Mouse (Mus musculus) intestine, embryonic 16.5 days (tissue): ENCODE data around the gene Oxa1l. TPM values are rescaled to one million over a fixed set of nuclear protein-coding genes. Genes with fewer than 3 reads are reported as not detected.

Source experiments
- ATAC-seq: fragments of 200-750 bp; cut with Nextera tagmentation; 2 replicates; pipeline ENCODE4 v1.8.0; 2017; ENCODE audit warnings: moderate TSS enrichment, moderate library complexity
- H3K27ac ChIP-seq: fragments of 300-500 bp; sonication (generic); 2 replicates; pipeline ENCODE4 v1.5.1; 2014; ENCODE audit warnings: mild to moderate bottlenecking, low read length
- H3K27me3 ChIP-seq: fragments of 300-500 bp; sonication (generic); replicated peaks from 2 replicates; pipeline ENCODE4 v1.6.1; 2014; ENCODE audit warnings: low read length, control low read depth, mixed read lengths; ENCODE audit not compliant: control insufficient read depth, insufficient read depth
- H3K36me3 ChIP-seq: fragments of 300-500 bp; sonication (generic); 2 replicates; pipeline ENCODE4 v1.6.1; 2014; ENCODE audit warnings: low read length, control low read depth; ENCODE audit not compliant: control insufficient read depth, insufficient read depth
- H3K4me1 ChIP-seq: fragments of 300-500 bp; sonication (generic); 2 replicates; pipeline ENCODE4 v1.6.1; 2014; ENCODE audit warnings: low read length, control low read depth, mixed read lengths; ENCODE audit not compliant: control insufficient read depth, insufficient read depth
- H3K4me2 ChIP-seq: fragments of 300-500 bp; sonication (generic); 2 replicates; pipeline ENCODE4 v1.6.1; 2014; ENCODE audit warnings: low read depth, low read length, control low read depth
- H3K4me3 ChIP-seq: fragments of 300-500 bp; sonication (generic); 2 replicates; pipeline ENCODE4 v1.5.1; 2014; ENCODE audit warnings: mild to moderate bottlenecking, low read length
- H3K9ac ChIP-seq: fragments of 300-500 bp; sonication (generic); 2 replicates; pipeline ENCODE4 v1.6.1; 2014; ENCODE audit warnings: low read depth, low read length
- H3K9me3 ChIP-seq: fragments of 300-500 bp; sonication (generic); 2 replicates; pipeline ENCODE4 v1.6.1; 2016; ENCODE audit warnings: low read length, control low read depth; ENCODE audit not compliant: control insufficient read depth
- WGBS: fragments of 180-500 bp; shearing (Covaris S2); extraction: QIAGEN DNeasy Blood & Tissue Kit; methylation state at CpG from one replicate; pipeline ENCODE4 v1.1.7; 2014; 5-methylcytosine and 5-hydroxymethylcytosine counted together
- polyA plus RNA-seq: library from polyadenylated mRNA; unstranded; fragments of >200 nt; fragmentation: Nextera tagmentation; extraction: Ambion mirVana; gene quantifications from 2 replicates; pipeline ENCODE4 v1.2.1, GENCODE M21; 2015

Oxa1l gene
- polyA plus RNA-seq, 1 experiment from 2014 or later = 48.6 TPM

- H3K27ac ChIP-seq = 0 out of 2 replicates have a peak overlapping the region, but pooled peaks have one; percentile 11
- no peaks in the 10 kb centered on the region for H3K27me3 ChIP-seq
- H3K4me2 ChIP-seq = 0 out of 2 replicates have a peak overlapping the region, but pooled peaks have one; percentile 26
- H3K4me3 ChIP-seq = no peak overlapping the region
- H3K9ac ChIP-seq = no peak overlapping the region
- peaks cover 27% of the 10 kb centered on the region for H3K4me1 ChIP-seq
- no peaks in the 10 kb centered on the region for H3K36me3 ChIP-seq
- no peak for ATAC-seq
- WGBS = 46% methylated on average over 2 of the region's 2 CpGs
- no peaks in the 10 kb centered on the region for H3K9me3 ChIP-seq
Measured at GRCm38 (mm10) chr14:54412629-54413170, 52.1 kb downstream of the Oxa1l start.

DNA sequence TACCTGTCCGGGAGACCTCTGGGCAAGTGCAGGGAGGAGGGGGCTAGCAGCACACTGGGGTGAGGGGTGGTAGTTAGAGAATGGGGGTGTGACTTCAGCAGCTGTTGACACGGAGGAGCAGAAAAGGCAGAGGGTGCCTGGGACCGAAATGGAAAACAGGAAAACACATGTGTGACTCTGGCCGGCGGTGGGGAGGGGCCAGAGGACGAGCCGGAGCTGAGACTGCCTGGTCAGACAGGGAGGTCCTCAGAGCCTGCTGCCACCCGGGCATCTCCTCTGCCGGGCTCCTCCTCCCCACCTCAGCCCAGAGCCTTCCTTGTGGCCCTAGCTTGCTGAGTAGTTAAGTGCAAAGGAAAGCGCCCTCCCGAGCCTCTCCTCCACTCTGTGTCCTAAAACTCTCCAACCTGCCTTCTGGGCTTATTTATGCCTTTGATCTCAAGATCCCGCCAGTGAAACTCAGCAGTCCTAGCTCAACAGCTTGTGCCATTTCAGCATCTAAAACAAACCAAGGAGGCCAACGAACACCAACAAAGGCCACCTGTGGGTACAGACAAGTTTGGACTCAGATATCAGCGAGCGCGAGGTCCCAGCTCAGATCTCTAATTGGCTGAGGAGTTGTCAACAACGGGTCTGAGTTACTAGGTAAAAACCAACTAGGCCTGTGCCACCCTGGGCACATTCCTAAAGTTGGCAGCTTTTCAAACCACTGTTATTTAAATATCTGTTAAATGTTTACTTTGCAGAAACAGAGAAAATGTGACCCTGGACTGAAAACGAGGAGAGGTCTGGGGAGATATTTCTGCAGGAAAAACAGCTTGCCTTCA lies 53.5 kb downstream of the Oxa1l start:
- ATAC-seq = no peak
- 14% methylated on average over 18 of the region's 18 CpGs for WGBS
- peaks cover 27% of the 10 kb centered on the region for H3K4me1 ChIP-seq
- H3K27ac ChIP-seq = peak overlapping the region; percentile 67
- H3K4me2 ChIP-seq = peak overlapping the region; percentile 49
- no peaks in the 10 kb centered on the region for H3K36me3 ChIP-seq
- no peaks in the 10 kb centered on the region for H3K27me3 ChIP-seq
- peak overlapping the region; percentile 53 for H3K9ac ChIP-seq
- peak overlapping the region; percentile 35 for H3K4me3 ChIP-seq
- no peaks in the 10 kb centered on the region for H3K9me3 ChIP-seq

DNA sequence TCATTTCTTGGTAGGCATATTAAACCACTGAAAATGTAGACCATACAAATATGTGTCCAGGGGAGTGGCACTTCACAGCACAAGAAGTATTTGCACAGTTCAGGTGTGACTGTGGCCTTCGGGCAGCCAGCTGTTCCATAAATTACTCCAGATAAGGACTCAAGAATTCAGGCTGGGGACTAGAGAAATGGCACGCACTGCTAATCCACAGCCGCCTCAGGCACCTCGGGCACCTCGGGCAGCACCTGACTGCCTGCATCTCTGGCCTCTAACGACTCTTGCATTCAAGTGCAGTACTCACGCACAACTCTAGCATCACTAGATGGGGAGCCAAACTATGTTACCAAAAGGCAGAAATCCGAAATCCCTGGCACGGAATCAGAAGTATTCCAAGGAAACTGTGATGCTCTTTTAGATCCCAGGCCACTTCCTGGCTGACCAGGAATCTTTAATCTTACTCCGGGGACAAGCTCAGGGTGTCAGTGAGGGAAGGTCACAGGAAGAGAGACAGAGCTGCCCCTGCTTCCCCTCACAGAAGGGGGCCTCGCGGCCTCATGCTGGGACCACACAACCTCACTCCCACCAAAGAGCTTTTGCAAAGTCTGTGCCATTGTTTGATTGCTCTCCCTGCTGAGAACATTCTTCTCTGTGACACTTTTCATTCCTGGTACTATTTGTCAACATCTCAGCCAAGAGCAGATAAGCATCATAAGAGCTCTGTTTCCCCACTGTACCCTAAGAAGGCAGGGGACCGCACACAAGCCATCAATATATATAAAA lies 54.8 kb downstream of the Oxa1l start:
- peaks cover 22% of the 10 kb centered on the region for H3K4me1 ChIP-seq
- peak; percentile 29 for ATAC-seq
- 28% methylated on average over 13 of the region's 13 CpGs for WGBS
- no peak overlapping the region for H3K4me3 ChIP-seq
- H3K4me2 ChIP-seq = no peak overlapping the region
- H3K9me3 ChIP-seq = no peaks in the 10 kb centered on the region
- H3K27ac ChIP-seq = no peak overlapping the region
- H3K36me3 ChIP-seq = no peaks in the 10 kb centered on the region
- H3K9ac ChIP-seq = no peak overlapping the region
- H3K27me3 ChIP-seq = no peaks in the 10 kb centered on the region

DNA sequence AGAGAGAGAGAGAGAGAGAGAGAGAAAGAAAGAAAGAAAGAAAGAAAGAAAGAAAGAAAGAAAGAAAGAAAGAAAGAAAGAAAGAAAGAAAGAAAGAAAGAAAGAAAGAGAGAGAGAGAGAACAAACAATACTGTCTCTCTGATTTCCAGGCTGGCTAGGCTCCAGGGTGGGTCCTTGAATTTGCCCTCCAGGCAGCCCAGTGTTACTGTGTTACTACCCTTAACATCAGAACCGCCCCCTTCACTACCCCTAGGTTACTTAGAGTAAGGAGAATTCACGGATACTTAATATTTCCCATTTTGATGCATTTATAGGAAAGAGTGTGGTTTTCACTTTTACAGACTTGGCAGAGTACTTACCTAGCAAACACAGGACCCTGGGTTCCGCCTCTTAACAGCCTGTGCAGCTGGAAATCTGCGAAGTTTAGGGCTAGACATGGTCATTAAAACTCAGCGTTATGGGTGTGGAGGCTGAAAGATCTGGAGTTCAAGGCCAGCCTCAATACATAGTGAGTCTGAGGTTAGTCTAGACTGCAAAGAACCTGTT lies 55.7 kb downstream of the Oxa1l start:
- Histone ChIP-seq H3K27me3 (no peaks in the 10 kb centered on the region), H3K27ac (no peak overlapping the region), H3K9ac (no peak overlapping the region), H3K36me3 (no peaks in the 10 kb centered on the region), H3K4me2 (no peak overlapping the region), H3K4me1 (peaks cover 20% of the 10 kb centered on the region), H3K4me3 (no peak overlapping the region), H3K9me3 (no peaks in the 10 kb centered on the region)
- ATAC-seq = no peak
- 56% methylated on average over 5 of the region's 5 CpGs for WGBS

DNA sequence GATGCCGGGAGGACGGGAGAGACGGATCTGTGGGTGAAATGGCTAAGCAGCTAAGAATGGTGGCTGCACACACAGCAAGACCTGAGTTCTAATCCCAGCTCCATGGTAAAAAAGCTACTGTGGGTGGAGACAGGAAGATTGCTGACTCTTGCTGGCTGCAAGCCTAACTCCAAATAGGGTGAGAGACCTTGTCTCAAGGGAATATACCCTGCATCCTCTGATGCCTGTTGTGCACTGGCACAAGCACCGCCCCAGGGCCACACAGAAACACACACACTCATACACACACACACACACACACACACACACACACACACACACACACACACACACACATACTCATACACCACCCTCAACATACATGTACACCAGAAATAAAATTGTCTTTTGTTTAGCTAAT lies 56.2 kb downstream of the Oxa1l start:
- Histone ChIP-seq H3K9ac (no peak overlapping the region), H3K9me3 (no peaks in the 10 kb centered on the region), H3K36me3 (no peaks in the 10 kb centered on the region), H3K4me2 (no peak overlapping the region), H3K27me3 (no peaks in the 10 kb centered on the region), H3K4me1 (peaks cover 20% of the 10 kb centered on the region), H3K27ac (no peak overlapping the region), H3K4me3 (no peak overlapping the region)
- no peak for ATAC-seq
- WGBS = 76% methylated on average over 4 of the region's 4 CpGs

GRCm38 (mm10) chr14:54417623-54418081 lies 57.0 kb downstream of the Oxa1l start, which contains the start of gene Slc7a7:
Gene Slc7a7, minus strand, starts transcription at chr14:54417780.
- Histone ChIP-seq H3K4me3 (no peak within 1 kb of the TSS), H3K9ac (no peak within 1 kb of the TSS), H3K4me2 (no peak within 1 kb of the TSS), H3K27ac (no peak within 1 kb of the TSS), H3K4me1 (peaks cover 20% of the 10 kb centered on the region), H3K27me3 (no peaks in the 10 kb centered on the region), H3K36me3 (no peaks in the 10 kb centered on the region), H3K9me3 (no peaks in the 10 kb centered on the region)
- ATAC-seq = no peak
- WGBS = 15% methylated on average over 19 of the region's 19 CpGs

Other genes starting within 250 kb of the Oxa1l start
- 489 and 514 TPM in 2 replicates for gene Dad1, start 106.7 kb upstream of the Oxa1l start, polyA plus RNA-seq
- 47.4 and 47.8 TPM in 2 replicates for gene Abhd4, start 106.6 kb upstream of the Oxa1l start, polyA plus RNA-seq
- not detected in 2 replicates for gene Olfr49, start 75.9 kb upstream of the Oxa1l start, polyA plus RNA-seq
- gene Slc7a7, start 56.9 kb downstream of the Oxa1l start, polyA plus RNA-seq = 93.8 and 111 TPM in 2 replicates
- 249 and 267 TPM in 2 replicates for gene Mrpl52, start 66.1 kb downstream of the Oxa1l start, polyA plus RNA-seq
- 89.7 and 90.7 TPM in 2 replicates for gene Mmp14, start 70.8 kb downstream of the Oxa1l start, polyA plus RNA-seq
- gene Lrp10, start 103.3 kb downstream of the Oxa1l start, polyA plus RNA-seq = 53.4 and 65.3 TPM in 2 replicates
- gene Rem2, start 115.3 kb downstream of the Oxa1l start, polyA plus RNA-seq = 1.2 and 1.6 TPM in 2 replicates
- gene Prmt5, start 156.7 kb downstream of the Oxa1l start, polyA plus RNA-seq = 67.2 and 71.8 TPM in 2 replicates
- gene Haus4, start 193.8 kb downstream of the Oxa1l start, polyA plus RNA-seq = 46.9 and 56.0 TPM in 2 replicates
- 12.9 and 13.1 TPM in 2 replicates for gene Ajuba, start 216.7 kb downstream of the Oxa1l start, polyA plus RNA-seq
- 6.0 and 7.8 TPM in 2 replicates for gene 4931414P19Rik, start 245.2 kb downstream of the Oxa1l start, polyA plus RNA-seq